Mouse (Mus musculus): ENCODE results near the gene Ackr3. TPM values are rescaled to one million over a fixed set of nuclear protein-coding genes. Genes with fewer than 3 reads are reported as not detected.

Gene Ackr3
- total RNA-seq, 2 experiments from 2014 or later, result 19.5 to 22.2 TPM

DNA sequence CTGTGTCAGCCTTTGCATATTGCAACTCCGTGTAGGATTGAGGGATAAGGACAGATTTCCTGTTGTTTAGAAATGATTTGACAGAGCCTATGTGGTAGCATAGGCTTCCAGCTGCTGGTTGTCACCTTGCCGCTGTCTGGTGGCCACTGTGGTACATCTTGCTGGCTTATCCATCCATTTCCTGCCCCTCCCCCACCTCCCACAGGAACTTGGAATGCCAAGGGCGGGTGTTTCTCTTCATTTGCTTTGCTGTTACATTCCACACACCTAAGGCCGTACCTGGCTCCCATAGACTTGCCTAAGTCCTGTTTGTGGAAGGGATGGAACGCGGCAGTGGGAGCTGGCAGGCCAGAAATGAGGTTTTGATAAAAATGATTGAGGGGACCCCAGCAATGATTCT lies 46.6 kb downstream of the Ackr3 start:
- DNase-seq (ENCODE audit: low spot score in 2 of 2), result no peak

DNA sequence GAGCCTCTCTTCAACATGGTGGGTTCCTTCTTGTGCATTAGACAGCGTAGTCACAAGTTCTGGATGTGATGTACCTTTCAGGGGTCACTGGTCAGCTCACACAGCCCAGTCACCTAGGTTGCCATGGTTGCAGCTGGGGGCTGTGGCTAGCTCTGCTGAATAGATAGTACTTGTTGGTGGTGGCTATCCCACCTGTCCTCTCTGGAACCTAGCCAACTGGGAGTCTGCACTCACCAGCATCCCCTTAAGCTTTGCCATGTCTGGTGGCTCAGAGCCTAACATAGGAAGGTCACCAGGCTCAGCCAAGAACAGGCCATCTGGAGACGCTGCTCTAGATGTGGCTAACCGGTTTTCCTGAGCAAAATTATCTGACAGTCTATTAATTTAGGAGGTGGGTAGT lies 47.4 kb downstream of the Ackr3 start:
- no peak for DNase-seq (ENCODE audit: low spot score in 2 of 2)

DNA sequence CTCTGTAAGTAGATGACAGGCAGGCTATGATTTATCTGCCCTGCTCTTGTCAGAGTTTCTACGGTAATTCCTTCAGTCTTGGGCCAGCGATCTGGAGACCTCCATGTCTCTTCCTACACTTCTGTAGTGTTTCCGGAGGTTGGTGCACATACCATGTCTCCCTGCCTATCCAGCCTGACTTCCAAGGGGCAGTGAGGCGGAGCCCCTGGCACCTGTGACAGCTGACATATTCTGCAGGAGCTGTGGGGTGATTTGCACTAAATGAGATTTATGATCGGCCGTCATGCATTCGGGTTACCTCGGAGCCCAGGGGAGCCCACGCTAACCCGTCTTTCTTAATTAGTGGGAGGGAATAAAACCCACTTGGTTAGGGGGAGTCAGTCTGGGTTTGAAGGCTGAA lies 49.7 kb downstream of the Ackr3 start:
- no peak for DNase-seq (ENCODE audit: low spot score in 2 of 2)

DNA sequence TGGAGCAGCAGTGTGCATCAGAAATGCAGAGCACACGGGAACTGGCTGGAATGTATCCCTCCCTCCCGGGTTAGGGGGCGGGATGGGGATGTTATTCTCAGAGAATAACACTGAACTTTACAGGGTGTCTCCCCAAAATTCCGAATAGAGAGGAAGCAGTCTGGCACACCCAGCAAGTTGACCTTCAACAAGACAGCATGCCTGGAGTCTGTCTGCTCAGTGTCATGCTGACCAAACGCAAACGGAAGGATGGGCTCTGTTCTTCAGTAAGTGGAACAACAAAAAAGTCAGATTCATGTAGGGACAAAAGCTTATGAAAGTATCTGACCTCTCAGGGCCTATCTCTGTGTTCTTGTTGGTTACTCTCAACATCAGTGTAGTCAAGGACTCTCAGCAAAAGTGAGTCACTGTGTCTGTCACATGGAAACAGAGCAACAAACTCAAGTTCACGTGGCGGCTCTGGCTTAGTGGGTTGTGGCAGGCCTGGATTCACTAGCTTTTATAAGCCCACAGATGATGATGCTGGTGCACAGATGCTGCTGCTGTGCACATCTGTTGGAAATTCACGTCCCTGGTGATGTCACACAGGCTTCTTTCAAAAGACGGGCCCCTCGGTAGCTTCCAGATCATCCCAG lies 54.6 kb downstream of the Ackr3 start:
- DNase-seq (ENCODE audit: low spot score in 2 of 2), result no peak

DNA sequence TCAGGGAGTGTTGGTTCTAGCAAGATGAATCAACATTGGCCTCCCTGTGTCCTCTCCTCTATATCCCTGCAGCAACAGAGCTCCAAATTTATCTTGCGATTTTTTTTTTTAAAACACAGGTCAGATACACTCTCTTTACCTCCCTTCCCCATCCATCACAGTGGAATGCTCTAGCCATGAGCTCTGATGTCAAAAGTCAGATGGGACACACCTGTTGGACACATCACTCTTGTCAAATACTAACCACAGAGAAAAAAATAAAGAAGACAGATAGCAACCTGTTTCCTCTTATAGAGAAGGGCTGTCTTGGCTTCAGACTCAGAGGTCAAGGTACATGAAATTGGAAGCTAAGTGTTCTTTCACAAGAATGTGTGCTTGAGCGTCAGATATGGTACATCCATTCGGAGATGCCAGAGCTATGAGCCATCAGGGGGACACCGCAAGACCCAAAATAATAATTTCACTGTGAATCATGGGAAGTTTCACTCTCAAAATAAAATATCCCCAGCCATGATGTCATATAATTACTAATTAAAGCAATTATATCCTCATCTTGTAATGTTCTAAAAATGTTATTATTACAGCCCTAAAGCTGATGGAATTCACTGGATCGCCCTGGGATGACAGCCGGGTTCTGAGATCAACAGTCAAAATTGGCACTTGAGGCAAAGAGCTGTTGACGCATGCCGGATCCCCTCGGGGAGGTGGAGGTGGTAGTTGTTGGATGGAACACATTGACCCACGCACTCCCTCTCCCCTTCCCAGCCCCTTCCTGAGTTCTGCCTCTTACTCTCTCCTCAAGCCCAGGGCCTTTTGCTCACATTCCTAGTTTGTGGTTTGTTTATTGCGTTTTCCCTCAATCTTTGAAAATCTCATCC lies 57.2 kb downstream of the Ackr3 start:
- no peak for DNase-seq (ENCODE audit: low spot score in 2 of 2)

DNA sequence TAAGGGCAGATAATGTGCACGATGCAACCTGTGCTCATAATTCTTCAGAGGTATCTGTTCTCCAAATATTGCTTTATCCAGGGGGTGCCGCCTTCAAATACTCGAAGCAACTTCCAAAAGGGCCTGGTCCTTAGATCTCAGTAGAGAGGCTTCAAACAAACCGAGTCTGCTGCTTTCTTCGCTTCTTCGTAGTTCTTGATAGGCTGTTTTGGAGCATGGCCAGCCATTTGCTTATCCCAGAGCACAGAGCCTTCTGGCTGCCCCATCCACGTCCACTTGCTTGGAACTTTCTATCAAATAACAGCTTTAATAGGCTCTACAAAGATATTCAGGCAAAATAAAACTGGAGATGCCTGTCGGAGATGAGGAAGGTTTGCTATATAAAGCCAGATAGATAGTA lies 58.6 kb downstream of the Ackr3 start:
- no peak for DNase-seq (ENCODE audit: low spot score in 2 of 2)

Other genes starting within 250 kb of the Ackr3 start
- under 1 TPM in 1 of 2 experiments, not detected in 1; 0.28 TPM for gene Asb18, start 189.3 kb upstream of the Ackr3 start, total RNA-seq (2021)
- not detected for gene Iqca, start 50.6 kb upstream of the Ackr3 start, total RNA-seq (2021)

Measured in adrenal gland, postnatal 4 days (tissue).